Comparison of ENCODE assay signal across 8 mouse cellular contexts in the genomic region with DNA sequence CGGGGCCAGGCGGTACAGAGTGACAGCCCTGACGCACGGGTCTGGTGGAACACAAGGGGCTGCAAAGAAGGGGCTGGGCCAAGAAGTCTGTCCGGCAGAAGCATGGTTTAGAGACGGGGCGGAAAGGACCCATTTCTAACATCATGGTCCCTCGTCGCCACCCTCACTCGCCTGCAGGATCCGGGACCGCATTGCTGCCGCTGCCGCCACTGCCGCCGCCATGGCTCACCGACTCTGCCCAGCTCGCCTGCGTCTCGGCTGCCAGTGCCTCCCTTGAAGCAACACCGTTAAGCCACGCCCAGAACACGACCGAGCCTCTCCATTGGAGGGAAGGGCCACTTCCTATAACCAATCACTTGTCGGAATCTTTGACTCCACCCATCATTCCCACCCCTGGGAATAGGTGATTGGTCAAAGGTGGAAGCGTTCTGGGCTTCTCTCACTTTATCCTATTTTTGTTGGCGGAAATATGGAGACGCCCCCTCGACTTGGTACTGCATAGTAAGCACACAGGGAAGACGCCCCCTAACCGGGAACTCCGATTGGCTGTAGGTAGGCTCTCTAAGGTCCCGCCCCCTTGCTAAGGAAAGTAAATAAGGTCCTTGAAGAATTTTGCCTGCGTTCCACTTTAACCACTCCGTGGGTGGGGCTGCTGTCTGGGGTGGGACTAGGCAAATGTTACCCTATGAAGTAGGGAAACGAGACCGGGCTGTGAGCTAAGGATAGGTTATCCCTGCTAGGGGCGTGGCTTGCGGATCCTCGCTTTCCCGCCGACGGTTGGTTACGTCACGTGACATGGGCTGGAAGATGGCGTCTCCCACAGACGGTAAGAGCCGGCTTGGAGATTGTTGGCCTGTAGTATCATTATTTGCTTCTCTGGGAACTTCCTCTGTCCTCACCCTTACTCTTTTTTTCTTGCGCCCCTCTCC. TPM values are rescaled to one million over a fixed set of nuclear protein-coding genes. Genes with fewer than 3 reads are reported as not detected.
DNase-seq lines count a peak whose midpoint lies in the region; ATAC-seq and TF ChIP-seq lines count a peak whose summit lies in the region.

A gene (minus strand): TSS at position 287 of the 929 bp plus-strand sequence.
A gene (plus strand): TSS at position 705 of the 929 bp plus-strand sequence.

- H3K27me3 ChIP-seq in embryonic facial prominence, embryonic 15.5 days = no peaks in the 10 kb centered on the region
- H3K27me3 ChIP-seq in limb, embryonic 14.5 days (ENCODE audit: control insufficient read depth, insufficient read depth, low read length) = no peaks in the 10 kb centered on the region
- H3K27me3 ChIP-seq in midbrain, postnatal 0 days (ENCODE audit: insufficient read depth, low read length) = no peaks in the 10 kb centered on the region

- peak within 1 kb of the TSS; percentile 58 for H3K9ac ChIP-seq in embryonic facial prominence, embryonic 15.5 days
- peak within 1 kb of the TSS; percentile 57 for H3K9ac ChIP-seq in limb, embryonic 14.5 days (ENCODE audit: low read depth, low read length, severe bottlenecking)
- peak within 1 kb of the TSS; percentile 67 for H3K9ac ChIP-seq in midbrain, postnatal 0 days (replicated peaks; ENCODE audit: low read length, poor library complexity, severe bottlenecking)

- H3K4me1 ChIP-seq in bone marrow, adult 2 months (ENCODE audit: control insufficient read depth, insufficient read depth, low read length) = no peaks in the 10 kb centered on the region
- peaks cover 14% of the 10 kb centered on the region for H3K4me1 ChIP-seq in embryonic facial prominence, embryonic 15.5 days
- H3K4me1 ChIP-seq in limb, embryonic 14.5 days (ENCODE audit: control insufficient read depth, insufficient read depth, low read length) = 0 out of 2 replicates have a peak, but pooled peaks cover 6% of the 10 kb centered on the region
- H3K4me1 ChIP-seq in midbrain, postnatal 0 days (ENCODE audit: insufficient read depth, low read length) = peaks cover 8% of the 10 kb centered on the region; the same call in 1 of the 2 replicates

- peak; percentile 100 for DNase-seq in 416B (ENCODE audit: low read depth)
- DNase-seq in heart, adult 8-10 months (ENCODE audit: low spot score) = peak; percentile 99
- DNase-seq in kidney, adult 9 months = peak; percentile 100
- DNase-seq in limb, embryonic 14.5 days (ENCODE audit: low spot score) = peak; percentile 100
- DNase-seq in midbrain, postnatal 0 days (ENCODE audit: low spot score) = peak; percentile 100
- peak; percentile 88 to 91 for DNase-seq in spleen, postnatal 14 days (ENCODE audit: low spot score in 2 of 2)

- H3K4me2 ChIP-seq in embryonic facial prominence, embryonic 15.5 days (replicated peaks) = peak within 1 kb of the TSS; percentile 93
- H3K4me2 ChIP-seq in limb, embryonic 14.5 days (replicated peaks; ENCODE audit: low read depth, low read length, severe bottlenecking) = peak within 1 kb of the TSS; percentile 90
- peak within 1 kb of the TSS; percentile 94 for H3K4me2 ChIP-seq in midbrain, postnatal 0 days (ENCODE audit: low read depth, low read length, poor library complexity, severe bottlenecking)

- H3K27ac ChIP-seq in bone marrow, adult 2 months (ENCODE audit: control insufficient read depth, insufficient read depth, low read depth, low read length, poor library complexity) = peak within 1 kb of the TSS; percentile 37
- peak within 1 kb of the TSS; percentile 74 for H3K27ac ChIP-seq in embryonic facial prominence, embryonic 15.5 days (replicated peaks)
- H3K27ac ChIP-seq in limb, embryonic 14.5 days (replicated peaks; ENCODE audit: low read depth, low read length) = peak within 1 kb of the TSS; percentile 49; the same call in 1 of the 2 replicates
- peak within 1 kb of the TSS; percentile 77 for H3K27ac ChIP-seq in midbrain, postnatal 0 days (ENCODE audit: low read depth, low read length)

- no peak for TF ChIP-seq CTCF in bone marrow, adult 2 months (IDR thresholded peaks at IDR 0.05; ENCODE audit: control insufficient read depth, insufficient read depth, low read length)
- no peak for TF ChIP-seq CTCF in midbrain, postnatal 0 days (IDR thresholded peaks at IDR 0.05)

- H3K9me3 ChIP-seq in embryonic facial prominence, embryonic 15.5 days (replicated peaks) = no peaks in the 10 kb centered on the region
- no peaks in the 10 kb centered on the region for H3K9me3 ChIP-seq in limb, embryonic 14.5 days (ENCODE audit: control insufficient read depth, low read length)
- no peaks in the 10 kb centered on the region for H3K9me3 ChIP-seq in midbrain, postnatal 0 days (ENCODE audit: low read length)

- peak; percentile 96 for TF ChIP-seq POLR2A in bone marrow, adult 2 months (IDR thresholded peaks at IDR 0.05; ENCODE audit: borderline replicate concordance, control insufficient read depth, low read depth, low read length)
- TF ChIP-seq POLR2A in limb, embryonic 14.5 days (IDR thresholded peaks at IDR 0.05; ENCODE audit: borderline replicate concordance, extremely low read depth, insufficient read depth, insufficient read length) = 0 out of 2 replicates have a peak, but pooled peaks have one; percentile 62

- ATAC-seq in embryonic facial prominence, embryonic 15.5 days (ENCODE audit: insufficient number of reproducible peaks, low FRiP score, low TSS enrichment, low read depth) = peak; percentile 99
- ATAC-seq in limb, embryonic 14.5 days (ENCODE audit: low FRiP score, low read depth) = peak; percentile 99
- peak; percentile 98 for ATAC-seq in midbrain, postnatal 0 days (ENCODE audit: low FRiP score)

- H3K36me3 ChIP-seq in embryonic facial prominence, embryonic 15.5 days = no peaks in the 10 kb centered on the region
- H3K36me3 ChIP-seq in limb, embryonic 14.5 days (ENCODE audit: control insufficient read depth, insufficient read depth, low read length) = no peaks in the 10 kb centered on the region
- H3K36me3 ChIP-seq in midbrain, postnatal 0 days (ENCODE audit: insufficient read depth, low read length) = no peaks in the 10 kb centered on the region

- H3K4me3 ChIP-seq in bone marrow, adult 2 months (replicated peaks; ENCODE audit: control insufficient read depth, low read depth, low read length) = peak within 1 kb of the TSS; percentile 89
- peak within 1 kb of the TSS; percentile 79 for H3K4me3 ChIP-seq in embryonic facial prominence, embryonic 15.5 days (replicated peaks)
- H3K4me3 ChIP-seq in limb, embryonic 14.5 days (replicated peaks; ENCODE audit: low read length) = peak within 1 kb of the TSS; percentile 60
- peak within 1 kb of the TSS; percentile 75 for H3K4me3 ChIP-seq in midbrain, postnatal 0 days (ENCODE audit: low read depth, low read length)

- WGBS in bone marrow, adult 2 months = under 1% methylated on average over 49 of the region's 49 CpGs
- under 1% methylated on average over 49 of the region's 49 CpGs for WGBS in embryonic facial prominence, embryonic 15.5 days
- WGBS in limb, embryonic 14.5 days = under 1% methylated on average over 48 of the region's 49 CpGs
- WGBS in midbrain, postnatal 0 days = 1% methylated on average over 45 of the region's 49 CpGs

RNA-seq across cellular contexts. Expression of the first gene that starts in this region (rescaled TPM):
- polyA plus RNA-seq in bone marrow, adult 2 months (2011; ENCODE audit: insufficient read depth, insufficient read length, low replicate concordance, missing spikeins) = 2.5 and 3.0 TPM in 2 replicates
- 31.9 and 36.1 TPM in 2 replicates for polyA plus RNA-seq in embryonic facial prominence, embryonic 15.5 days (2015; fragmentation: Nextera tagmentation; extraction: Ambion mirVana)
- total RNA-seq in heart, adult 8-10 months (2022) = 100 to 1,000 TPM; 220 to 268 (median 246) TPM
- polyA plus RNA-seq in limb, embryonic 14.5 days (2012; rRNA removed) = 18.9 and 19.0 TPM in 2 replicates
- 37.9 and 41.2 TPM in 2 replicates for polyA plus RNA-seq in limb, embryonic 14.5 days (2014; fragmentation: Nextera tagmentation; extraction: Ambion mirVana)
- total RNA-seq in midbrain, postnatal 0 days (2014; rRNA removed) = 41.3 and 45.4 TPM in 2 replicates
- 37.4 and 40.1 TPM in 2 replicates for polyA plus RNA-seq in midbrain, postnatal 0 days (2015; fragmentation: Nextera tagmentation; extraction: Ambion mirVana)

RNA-seq across cellular contexts. Expression of the second gene that starts in this region (rescaled TPM):
- 12.5 and 13.0 TPM in 2 replicates for polyA plus RNA-seq in bone marrow, adult 2 months (2011; ENCODE audit: insufficient read depth, insufficient read length, low replicate concordance, missing spikeins)
- polyA plus RNA-seq in embryonic facial prominence, embryonic 15.5 days (2015; fragmentation: Nextera tagmentation; extraction: Ambion mirVana) = 19.6 and 21.1 TPM in 2 replicates
- 10 to 100 TPM; 11.2 to 13.4 (median 12.9) TPM for total RNA-seq in heart, adult 8-10 months (2022)
- polyA plus RNA-seq in limb, embryonic 14.5 days (2012; rRNA removed) = 17.3 and 26.9 TPM in 2 replicates
- polyA plus RNA-seq in limb, embryonic 14.5 days (2014; fragmentation: Nextera tagmentation; extraction: Ambion mirVana) = 17.9 and 24.2 TPM in 2 replicates
- total RNA-seq in midbrain, postnatal 0 days (2014; rRNA removed) = 33.4 and 67.8 TPM in 2 replicates
- polyA plus RNA-seq in midbrain, postnatal 0 days (2015; fragmentation: Nextera tagmentation; extraction: Ambion mirVana) = 22.8 and 26.7 TPM in 2 replicates

Comparison
In these comparisons a context has a peak if more than half of its experiments do, and no peak if none do; other contexts are left out.
1. Peak in every context shown above with its lines: DNase-seq, ATAC-seq, H3K4me3 ChIP-seq and H3K27ac ChIP-seq.